Mouse (Mus musculus) C2C12 (cell line): ENCODE measurements at regions not wholly inside any gene's neighbourhood (a gene's known extent, or its start where the extent isn't known, plus 50 kb on each side); places are given as distances from the start of the nearest gene placed in this dataset.

Experiments
- CEBPB ChIP-seq: IDR thresholded peaks from one replicate; pipeline ENCODE4 v1.6.1; 2011; ENCODE audit warnings: low read depth, mild to moderate bottlenecking, control low read depth, moderate library complexity
- CTCF ChIP-seq: IDR thresholded peaks from one replicate; pipeline ENCODE4 v1.5.1; 2011; ENCODE audit not compliant: control insufficient read depth, insufficient read depth, insufficient read length
- FOSL1 ChIP-seq: IDR thresholded peaks from one replicate; pipeline ENCODE4 v1.8.0; 2011; ENCODE audit warnings: mild to moderate bottlenecking, low read length; ENCODE audit not compliant: poor library complexity, insufficient read depth, severe bottlenecking
- MAX ChIP-seq: IDR thresholded peaks from one replicate; pipeline ENCODE4 v1.6.1; 2011; ENCODE audit warnings: mild to moderate bottlenecking, control low read depth
- MYOD1 ChIP-seq: IDR thresholded peaks from one replicate; pipeline ENCODE4 v1.6.1; 2011; ENCODE audit warnings: low read depth; ENCODE audit not compliant: control insufficient read depth, insufficient read length
- MYOG ChIP-seq: IDR thresholded peaks from one replicate; pipeline ENCODE4 v1.6.1; 2011; ENCODE audit not compliant: control insufficient read depth, insufficient read length; ENCODE audit errors: extremely low read depth
- USF1 ChIP-seq: IDR thresholded peaks from one replicate; pipeline ENCODE4 v1.6.1; 2011; ENCODE audit warnings: low read depth, mild to moderate bottlenecking, control low read depth, moderate library complexity

DNA sequence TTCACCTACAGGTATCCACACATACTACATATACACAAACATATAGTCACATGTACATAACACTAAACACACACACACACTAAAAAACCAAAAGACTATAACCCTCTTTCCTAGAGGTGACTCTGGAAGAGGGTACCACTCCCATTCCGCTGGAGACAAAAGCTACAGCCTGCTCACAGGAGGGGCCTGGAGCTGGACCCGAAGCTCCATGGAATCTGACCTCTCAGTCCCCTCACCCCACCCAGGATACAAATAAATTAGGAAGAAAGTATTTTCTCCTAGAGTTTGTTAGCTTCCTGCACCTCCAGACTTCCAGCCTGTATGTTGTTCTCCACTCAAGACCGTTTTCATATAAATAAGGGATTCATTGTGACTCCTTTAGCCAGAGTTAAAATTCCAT, 66.8 kb downstream of the Lrrc30 start:
- TF ChIP-seq CTCF (no peak), CEBPB (no peak), MYOD1 (no peak), USF1 (no peak), MAX (no peak), FOSL1 (no peak), MYOG (no peak)
